Mouse (Mus musculus) E14TG2a.4 (cell line): Measurements from ENCODE around the gene Myl3.

Source experiments
- H3K27me3 ChIP-seq: 2 replicates; pipeline ENCODE4 v1.6.1; 2014; ENCODE audit warnings: low read length, control low read depth; ENCODE audit not compliant: insufficient read depth
- H3K36me3 ChIP-seq: 2 replicates; pipeline ENCODE4 v1.6.1; 2014; ENCODE audit warnings: low read length, control low read depth; ENCODE audit not compliant: insufficient read depth
- H3K4me1 ChIP-seq: replicated peaks from 2 replicates; pipeline ENCODE4 v1.6.1; 2014; ENCODE audit warnings: low read depth, low read length, control low read depth
- H3K4me3 ChIP-seq: replicated peaks from 2 replicates; pipeline ENCODE4 v1.5.1; 2014; ENCODE audit warnings: mild to moderate bottlenecking, low read length
- H3K9me3 ChIP-seq: 2 replicates; pipeline ENCODE4 v1.6.1; 2014; ENCODE audit warnings: low read length, control low read depth
- CTCF ChIP-seq: conservative IDR thresholded peaks from 2 replicates; pipeline ENCODE4 v1.5.1; 2014; ENCODE audit warnings: low read length
- NANOG ChIP-seq: IDR thresholded peaks from 2 replicates; pipeline ENCODE4 v1.6.1; 2014; ENCODE audit warnings: borderline replicate concordance, low read length, mixed read lengths
- POU5F1 ChIP-seq: IDR thresholded peaks from 2 replicates; pipeline ENCODE4 v1.6.1; 2014; ENCODE audit warnings: low read length, borderline replicate concordance

Gene Myl3

DNA sequence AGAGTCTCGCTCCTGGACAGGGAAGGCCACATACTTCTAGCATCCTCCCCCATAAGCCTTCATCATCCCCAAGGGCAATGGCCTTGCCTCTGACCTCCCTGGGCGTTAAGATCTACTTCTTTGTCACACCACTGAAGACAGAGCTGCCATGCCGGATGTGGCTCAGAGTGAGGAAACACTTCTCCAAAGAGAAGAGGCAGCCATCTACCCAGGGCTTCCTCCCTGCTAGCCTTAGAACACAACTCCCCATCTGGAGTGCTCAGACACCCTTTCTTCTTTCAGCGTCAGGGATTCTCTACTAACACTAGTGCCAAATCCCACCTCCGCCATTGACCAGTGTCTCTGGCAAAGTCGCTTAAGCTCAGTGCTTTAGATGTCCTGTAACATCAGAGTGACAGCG lies 7.5 kb upstream of the Myl3 start:
- H3K4me1 ChIP-seq = peaks cover 33% of the 10 kb centered on the region
- H3K27me3 ChIP-seq = peaks cover 87% of the 10 kb centered on the region
- H3K9me3 ChIP-seq = no peaks in the 10 kb centered on the region
- H3K36me3 ChIP-seq = no peaks in the 10 kb centered on the region
- H3K4me3 ChIP-seq = no peak overlapping the region
- TF ChIP-seq CTCF = no peak
- TF ChIP-seq NANOG = no peak
- TF ChIP-seq POU5F1 = no peak

- Histone ChIP-seq H3K4me1 (peaks cover 32% of the 10 kb centered on the region), H3K4me3 (no peak overlapping the region), H3K36me3 (no peaks in the 10 kb centered on the region), H3K9me3 (no peaks in the 10 kb centered on the region), H3K27me3 (peaks cover 87% of the 10 kb centered on the region)
- TF ChIP-seq CTCF = no peak
- no peak for TF ChIP-seq NANOG
- no peak for TF ChIP-seq POU5F1
Observed at GRCm38 (mm10) chr9:110736362-110736761, 5.3 kb upstream of the Myl3 start.

DNA sequence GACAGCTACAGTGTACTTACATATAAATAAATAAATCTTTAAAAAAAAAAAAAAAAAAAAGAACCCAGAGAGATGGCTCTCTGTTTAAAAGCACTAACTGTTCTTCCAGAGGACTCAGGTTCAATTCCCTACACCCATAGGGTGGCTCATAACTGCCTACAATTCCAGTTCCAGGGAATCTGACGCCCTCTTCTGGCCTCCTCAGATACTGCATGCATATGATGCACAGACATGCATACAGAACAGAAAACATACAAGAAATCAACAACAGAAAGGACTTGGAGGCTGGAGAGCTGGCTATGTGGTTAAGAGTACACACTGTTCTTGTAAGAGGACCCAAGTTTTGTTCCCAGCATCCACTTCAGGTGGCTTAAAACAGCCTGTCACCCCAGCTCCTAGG lies 3.6 kb upstream of the Myl3 start:
- H3K9me3 ChIP-seq = no peaks in the 10 kb centered on the region
- H3K36me3 ChIP-seq = no peaks in the 10 kb centered on the region
- H3K4me1 ChIP-seq = peaks cover 24% of the 10 kb centered on the region
- TF ChIP-seq CTCF = peak; percentile 71
- TF ChIP-seq NANOG = no peak
- H3K27me3 ChIP-seq = peaks cover 86% of the 10 kb centered on the region
- no peak overlapping the region for H3K4me3 ChIP-seq

- Histone ChIP-seq H3K9me3 (peaks cover 5% of the 10 kb centered on the region; the same call in 1 of the 2 replicates), H3K4me3 (no peak overlapping the region), H3K4me1 (peaks cover 32% of the 10 kb centered on the region), H3K27me3 (peaks cover 82% of the 10 kb centered on the region), H3K36me3 (no peaks in the 10 kb centered on the region)
- TF ChIP-seq POU5F1 = no peak
- TF ChIP-seq CTCF = no peak
- TF ChIP-seq NANOG = no peak
Observed at GRCm38 (mm10) chr9:110739961-110740360, 1.7 kb upstream of the Myl3 start.

DNA sequence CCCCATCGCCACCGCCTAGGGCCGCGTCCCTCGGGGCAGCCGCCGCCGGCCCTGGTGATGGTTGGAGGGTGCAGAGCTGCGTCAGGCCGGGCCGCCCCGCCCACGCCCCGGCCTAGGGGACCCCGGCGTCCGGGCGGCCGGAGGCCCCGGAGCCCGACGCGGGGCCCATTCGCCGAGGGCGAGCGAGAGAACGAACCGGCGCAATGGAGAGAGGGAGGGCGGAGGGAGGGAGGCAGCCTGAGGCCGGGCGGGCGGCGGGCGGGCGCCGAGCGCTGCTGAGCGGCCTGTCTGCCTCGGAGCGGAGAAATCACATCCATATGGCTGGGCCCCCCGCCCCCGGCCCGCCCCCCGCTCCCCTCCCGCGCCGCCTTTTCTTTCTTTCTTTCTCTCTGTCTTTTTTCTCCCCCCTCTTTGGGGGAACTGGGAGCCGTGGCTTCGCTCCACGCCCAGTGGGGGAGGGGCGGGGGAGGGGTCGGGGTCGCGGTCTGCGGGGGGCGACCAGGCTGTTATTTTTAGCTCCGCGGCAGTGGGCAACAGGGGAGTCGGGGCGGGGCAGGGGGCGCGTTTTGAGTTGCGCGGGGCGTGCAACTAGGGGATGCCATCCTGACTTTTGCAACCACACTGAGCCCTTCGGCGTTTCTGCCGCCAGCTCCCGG lies 762 bp downstream of the Myl3 start:
- peak overlapping the region; percentile 78 for H3K4me3 ChIP-seq
- peaks cover 11% of the 10 kb centered on the region for H3K9me3 ChIP-seq
- no peaks in the 10 kb centered on the region for H3K36me3 ChIP-seq
- peaks cover 40% of the 10 kb centered on the region for H3K4me1 ChIP-seq
- TF ChIP-seq CTCF (no peak), NANOG (no peak), POU5F1 (no peak)
- peaks cover 83% of the 10 kb centered on the region for H3K27me3 ChIP-seq

- H3K9me3 ChIP-seq = peaks cover 11% of the 10 kb centered on the region
- peak overlapping the region; percentile 77 for H3K4me3 ChIP-seq
- no peak for TF ChIP-seq NANOG
- no peak for TF ChIP-seq POU5F1
- no peak for TF ChIP-seq CTCF
- peaks cover 40% of the 10 kb centered on the region for H3K4me1 ChIP-seq
- H3K36me3 ChIP-seq = no peaks in the 10 kb centered on the region
- peaks cover 88% of the 10 kb centered on the region for H3K27me3 ChIP-seq
Observed at GRCm38 (mm10) chr9:110742951-110743455, 1.3 kb downstream of the Myl3 start.

DNA sequence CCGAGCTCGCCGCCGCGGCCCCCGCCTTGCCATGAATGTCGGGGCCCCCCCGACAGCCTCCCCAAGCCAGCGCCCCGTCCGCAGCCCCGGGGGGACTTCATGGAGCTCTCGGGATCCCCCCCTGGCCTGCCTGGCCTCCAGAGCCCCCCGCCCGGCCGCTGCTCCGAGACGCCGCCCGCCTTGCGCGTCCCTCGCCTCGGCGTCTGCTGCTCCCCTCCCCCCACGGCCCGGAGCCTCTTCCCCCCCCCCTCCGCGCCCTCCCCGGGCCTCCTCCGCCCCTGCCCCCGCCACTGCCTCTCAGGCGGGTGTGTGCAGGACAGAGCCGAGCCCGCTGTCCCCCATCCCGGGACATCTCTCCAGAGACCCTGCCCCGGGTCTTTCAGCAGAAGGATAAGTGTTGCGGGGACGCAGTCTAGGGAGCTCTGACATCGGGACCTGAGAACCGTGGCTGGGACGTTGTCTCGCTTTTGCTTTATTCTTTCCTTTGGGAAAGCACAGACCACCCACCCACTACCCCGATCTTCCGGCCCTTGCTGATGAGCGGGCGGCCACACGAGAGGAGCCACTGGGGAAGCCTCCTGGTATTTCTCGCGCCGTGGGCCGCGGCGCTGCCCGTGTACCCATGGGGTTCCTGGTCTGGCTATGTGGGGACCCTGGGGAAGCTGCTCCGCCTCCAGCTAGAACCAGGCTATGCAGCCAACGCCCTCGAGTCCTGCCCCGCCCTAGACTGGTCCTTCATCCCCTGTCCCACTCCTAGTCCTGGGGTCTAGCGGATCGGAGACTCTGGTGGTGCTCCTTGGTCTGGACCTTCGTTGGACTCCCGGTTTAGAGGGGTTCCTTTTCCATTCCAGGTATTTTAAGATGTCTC lies 2.0 kb downstream of the Myl3 start:
- Histone ChIP-seq H3K36me3 (no peaks in the 10 kb centered on the region), H3K4me1 (peaks cover 40% of the 10 kb centered on the region), H3K27me3 (peaks cover 93% of the 10 kb centered on the region), H3K4me3 (peak overlapping the region; percentile 77), H3K9me3 (peaks cover 11% of the 10 kb centered on the region)
- TF ChIP-seq POU5F1 = no peak
- no peak for TF ChIP-seq NANOG
- no peak for TF ChIP-seq CTCF

DNA sequence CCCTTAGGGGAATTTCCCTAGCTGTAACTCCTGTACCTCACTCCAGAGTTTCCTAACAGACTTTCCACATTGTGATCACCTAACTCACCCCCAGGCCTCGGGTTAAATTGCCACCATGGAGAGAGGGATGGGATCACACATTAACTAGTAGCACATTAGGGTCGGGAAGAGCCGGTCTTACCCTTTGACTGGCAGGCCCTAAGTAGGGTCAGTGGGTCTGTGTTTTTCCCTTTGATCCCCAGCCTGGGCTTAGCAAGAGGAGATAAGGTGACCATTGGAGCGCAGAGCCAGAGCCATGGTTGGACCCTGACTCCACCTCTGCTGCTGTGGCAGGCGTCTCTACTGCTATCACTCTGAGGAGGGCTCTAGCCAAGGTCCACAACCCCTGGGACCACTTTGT lies 4.1 kb downstream of the Myl3 start:
- no peaks in the 10 kb centered on the region for H3K36me3 ChIP-seq
- peaks cover 11% of the 10 kb centered on the region for H3K9me3 ChIP-seq
- H3K4me1 ChIP-seq = peaks cover 50% of the 10 kb centered on the region
- TF ChIP-seq NANOG = peak; percentile 13; the same call in 1 of the 2 replicates
- TF ChIP-seq POU5F1 = no peak
- TF ChIP-seq CTCF = no peak
- no peak overlapping the region for H3K4me3 ChIP-seq
- H3K27me3 ChIP-seq = peaks cover 91% of the 10 kb centered on the region

GRCm38 (mm10) chr9:110746238-110746637 lies 4.6 kb downstream of the Myl3 start:
- H3K4me1 ChIP-seq = peaks cover 53% of the 10 kb centered on the region
- TF ChIP-seq CTCF = no peak
- no peak for TF ChIP-seq NANOG
- no peak for TF ChIP-seq POU5F1
- H3K9me3 ChIP-seq = peaks cover 11% of the 10 kb centered on the region
- H3K4me3 ChIP-seq = no peak overlapping the region
- H3K27me3 ChIP-seq = peaks cover 91% of the 10 kb centered on the region
- H3K36me3 ChIP-seq = no peaks in the 10 kb centered on the region
